Mouse (Mus musculus): ENCODE data around the gene Slc35b1. TPM values are rescaled to one million over a fixed set of nuclear protein-coding genes. Genes with fewer than 3 reads are reported as not detected.

Gene Slc35b1
- polyA plus RNA-seq, 1 experiment: 35.9 TPM

DNA sequence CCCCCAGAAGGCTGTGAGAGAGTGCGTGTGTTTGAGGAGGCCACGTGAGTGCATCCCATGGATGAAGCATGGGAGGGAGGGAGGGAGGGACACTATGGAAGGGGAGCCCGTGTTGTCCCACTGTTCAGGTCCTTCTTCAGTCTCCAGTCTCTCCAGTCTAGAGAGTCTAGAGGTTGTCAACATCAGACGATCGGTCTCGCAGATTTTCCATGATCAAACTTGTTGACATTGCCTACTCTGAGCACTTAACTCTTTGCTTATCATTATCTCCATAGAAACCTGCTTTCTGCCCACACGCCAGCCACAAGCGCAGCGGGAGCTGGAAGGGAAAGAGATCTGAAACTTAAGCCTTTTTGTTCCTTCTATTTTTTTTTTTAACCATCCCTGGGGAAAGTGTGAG is 5.6 kb upstream of the Slc35b1 start:
- no peak for TF ChIP-seq POLR2A (IDR thresholded peaks at IDR 0.05; ENCODE audit: borderline replicate concordance, low read depth, low read length)
- TF ChIP-seq CTCF (IDR thresholded peaks at IDR 0.05; ENCODE audit: low read depth, low read length): no peak
- Histone ChIP-seq H3K27ac (ENCODE audit: insufficient read depth, low read depth, low read length) (no peak overlapping the region), H3K4me3 (ENCODE audit: insufficient read depth, low read length) (no peak overlapping the region), H3K4me1 (ENCODE audit: control insufficient read depth, insufficient read depth, low read length) (peaks cover 10% of the 10 kb centered on the region; the same call in 1 of the 2 replicates)

DNA sequence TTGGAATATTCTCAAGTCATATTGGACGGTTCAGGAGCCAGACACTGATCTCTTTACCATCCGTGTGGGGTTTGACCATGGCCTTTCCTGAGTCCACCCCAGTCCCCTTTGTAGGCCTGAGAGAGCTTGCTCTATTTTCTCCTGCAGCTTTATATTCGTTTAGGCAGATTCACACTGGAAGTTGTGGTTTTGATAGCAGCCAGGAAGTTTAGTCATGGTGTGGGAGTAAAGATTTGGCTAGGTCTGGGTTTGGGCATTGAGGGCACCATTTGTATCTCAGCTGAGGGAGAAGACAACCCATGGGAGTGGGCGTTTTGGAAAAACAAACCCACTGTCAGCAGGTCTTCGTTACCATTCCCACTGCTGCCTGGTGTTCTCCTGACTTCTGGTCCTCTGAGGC is 4.9 kb upstream of the Slc35b1 start:
- Histone ChIP-seq H3K4me1 (ENCODE audit: control insufficient read depth, insufficient read depth, low read length) (peaks cover 10% of the 10 kb centered on the region; the same call in 1 of the 2 replicates), H3K27ac (ENCODE audit: insufficient read depth, low read depth, low read length) (no peak overlapping the region), H3K4me3 (ENCODE audit: insufficient read depth, low read length) (no peak overlapping the region)
- TF ChIP-seq POLR2A (IDR thresholded peaks at IDR 0.05; ENCODE audit: borderline replicate concordance, low read depth, low read length) (no peak), CTCF (IDR thresholded peaks at IDR 0.05; ENCODE audit: low read depth, low read length) (no peak)

DNA sequence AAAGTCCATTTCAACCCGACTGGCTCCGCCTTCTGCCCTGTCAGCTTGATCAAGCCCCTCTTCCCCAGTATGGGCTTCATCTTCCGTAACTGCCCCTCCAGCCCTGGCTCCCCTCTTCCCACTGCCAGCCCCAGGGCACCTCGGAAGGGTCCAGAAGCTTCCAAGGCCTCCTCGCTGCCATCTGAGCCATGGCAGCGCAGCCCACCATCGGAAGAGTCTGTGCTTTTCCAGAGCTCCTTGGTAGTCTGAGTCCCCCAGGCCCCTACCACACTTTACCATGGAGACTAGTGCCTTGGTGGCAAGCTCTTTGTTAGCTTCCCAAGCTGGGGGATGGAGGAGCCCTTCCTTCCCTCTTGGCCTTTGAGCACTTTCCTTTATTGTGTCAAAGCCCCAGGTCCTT is 3.8 kb upstream of the Slc35b1 start:
- H3K4me3 ChIP-seq (ENCODE audit: insufficient read depth, low read length): no peak overlapping the region
- peaks cover 10% of the 10 kb centered on the region; the same call in 1 of the 2 replicates for H3K4me1 ChIP-seq (ENCODE audit: control insufficient read depth, insufficient read depth, low read length)
- TF ChIP-seq POLR2A (IDR thresholded peaks at IDR 0.05; ENCODE audit: borderline replicate concordance, low read depth, low read length) (no peak), CTCF (IDR thresholded peaks at IDR 0.05; ENCODE audit: low read depth, low read length) (no peak)
- no peak overlapping the region for H3K27ac ChIP-seq (ENCODE audit: insufficient read depth, low read depth, low read length)

DNA sequence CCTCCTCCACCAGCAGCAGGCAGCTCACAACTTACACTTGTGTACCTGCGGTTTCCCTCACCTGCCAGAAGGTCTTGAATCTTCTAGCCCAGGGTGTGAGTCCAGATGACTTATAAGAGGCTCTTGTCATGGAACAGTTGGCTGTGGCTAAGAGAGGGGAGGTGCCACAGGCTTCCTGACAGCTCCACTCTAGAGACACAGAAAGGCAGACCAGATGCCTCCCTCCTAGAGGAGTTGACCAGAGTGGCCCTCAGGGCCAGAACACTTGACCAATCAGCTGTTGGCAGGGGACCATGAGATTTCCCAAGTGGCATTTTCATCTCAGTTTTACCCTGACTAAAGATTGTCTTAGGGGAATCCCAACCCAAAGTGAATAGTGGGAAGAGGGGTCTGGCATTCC is 3.3 kb upstream of the Slc35b1 start:
- TF ChIP-seq POLR2A (IDR thresholded peaks at IDR 0.05; ENCODE audit: borderline replicate concordance, low read depth, low read length): no peak
- no peak for TF ChIP-seq CTCF (IDR thresholded peaks at IDR 0.05; ENCODE audit: low read depth, low read length)
- no peak overlapping the region for H3K4me3 ChIP-seq (ENCODE audit: insufficient read depth, low read length)
- peaks cover 12% of the 10 kb centered on the region for H3K4me1 ChIP-seq (ENCODE audit: control insufficient read depth, insufficient read depth, low read length)
- H3K27ac ChIP-seq (ENCODE audit: insufficient read depth, low read depth, low read length): no peak overlapping the region

DNA sequence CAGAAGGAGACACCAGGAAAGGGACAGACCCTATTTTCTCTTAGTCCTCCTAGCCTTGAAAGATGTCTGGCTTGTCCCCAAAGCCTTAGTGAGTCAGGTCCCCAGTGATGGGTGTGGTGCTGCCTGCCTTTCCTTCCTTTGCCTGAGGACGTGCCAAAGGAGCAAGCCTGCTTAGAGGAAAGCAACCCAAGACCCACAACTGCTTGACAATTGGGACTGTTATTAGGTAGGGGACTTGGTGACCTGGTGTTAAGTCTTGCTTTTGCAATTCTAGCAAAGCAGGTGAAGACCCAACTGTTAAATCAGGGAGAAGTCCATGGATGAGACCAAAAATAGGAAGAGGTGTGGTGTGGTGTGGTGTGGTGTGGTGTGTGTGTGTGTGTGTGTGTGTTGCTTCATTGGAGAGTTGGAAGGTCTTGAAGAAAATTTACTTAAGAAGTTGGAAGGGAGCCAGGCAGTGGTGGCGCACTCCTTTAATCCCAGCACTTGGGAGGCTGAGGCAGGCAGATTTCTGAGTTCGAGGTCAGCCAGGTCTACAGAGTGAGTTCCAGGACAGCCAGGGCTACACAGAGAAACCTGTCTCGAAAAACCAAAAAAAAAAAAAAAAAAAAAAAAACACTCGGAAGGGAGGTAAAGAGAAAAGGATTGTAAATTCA is 1.0 kb upstream of the Slc35b1 start:
- TF ChIP-seq POLR2A (IDR thresholded peaks at IDR 0.05; ENCODE audit: borderline replicate concordance, low read depth, low read length): no peak
- no peak for TF ChIP-seq CTCF (IDR thresholded peaks at IDR 0.05; ENCODE audit: low read depth, low read length)
- no peak overlapping the region for H3K27ac ChIP-seq (ENCODE audit: insufficient read depth, low read depth, low read length)

DNA sequence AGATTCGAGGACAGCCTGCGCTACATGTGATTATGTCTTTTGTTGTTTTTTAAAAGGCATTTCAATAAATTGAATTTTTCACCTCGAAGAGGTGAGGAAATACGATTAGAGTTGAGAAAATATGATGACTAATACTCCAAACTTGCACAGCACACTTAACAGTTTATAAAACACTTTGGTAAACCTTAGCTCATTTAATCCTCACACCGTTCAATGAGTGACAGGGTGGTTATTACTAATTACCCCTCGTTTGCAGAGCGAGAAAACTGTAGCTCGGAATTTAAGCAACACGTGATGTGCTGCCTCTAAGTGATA is 531 bp upstream of the Slc35b1 start:
- TF ChIP-seq CTCF (IDR thresholded peaks at IDR 0.05; ENCODE audit: low read depth, low read length) (no peak), POLR2A (IDR thresholded peaks at IDR 0.05; ENCODE audit: borderline replicate concordance, low read depth, low read length) (no peak)
- Histone ChIP-seq H3K27ac (ENCODE audit: insufficient read depth, low read depth, low read length) (no peak overlapping the region), H3K4me3 (ENCODE audit: insufficient read depth, low read length) (peak overlapping the region; percentile 9; the same call in 1 of the 2 replicates), H3K4me1 (ENCODE audit: control insufficient read depth, insufficient read depth, low read length) (peaks cover 13% of the 10 kb centered on the region)

More for the DNA sequence above, 1.0 kb upstream of the Slc35b1 start:
- Histone ChIP-seq H3K4me1 (ENCODE audit: control insufficient read depth, insufficient read depth, low read length) (peaks cover 13% of the 10 kb centered on the region), H3K4me3 (ENCODE audit: insufficient read depth, low read length) (no peak overlapping the region)

DNA sequence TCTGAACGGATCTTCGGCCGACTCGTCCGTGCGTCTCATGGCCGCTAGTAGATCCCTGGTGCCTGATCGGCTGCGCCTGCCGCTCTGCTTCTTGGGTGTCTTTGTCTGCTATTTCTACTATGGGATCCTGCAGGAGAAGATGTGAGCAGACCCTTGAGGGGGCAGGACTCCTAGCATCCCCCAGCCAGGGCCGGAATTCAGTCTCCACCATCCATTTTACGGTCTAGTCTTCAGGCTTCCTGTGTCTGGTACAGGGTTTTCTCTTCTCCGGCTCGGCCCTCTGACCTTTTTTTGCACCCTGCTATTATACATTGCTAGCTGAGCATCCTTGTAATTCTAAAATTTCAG is 455 bp downstream of the Slc35b1 start:
- peaks cover 7% of the 10 kb centered on the region for H3K4me1 ChIP-seq (ENCODE audit: control insufficient read depth, insufficient read depth, low read length)
- H3K4me3 ChIP-seq (ENCODE audit: insufficient read depth, low read length): peak overlapping the region; percentile 91
- TF ChIP-seq CTCF (IDR thresholded peaks at IDR 0.05; ENCODE audit: low read depth, low read length): no peak
- TF ChIP-seq POLR2A (IDR thresholded peaks at IDR 0.05; ENCODE audit: borderline replicate concordance, low read depth, low read length): no peak
- no peak overlapping the region for H3K27ac ChIP-seq (ENCODE audit: insufficient read depth, low read depth, low read length)

DNA sequence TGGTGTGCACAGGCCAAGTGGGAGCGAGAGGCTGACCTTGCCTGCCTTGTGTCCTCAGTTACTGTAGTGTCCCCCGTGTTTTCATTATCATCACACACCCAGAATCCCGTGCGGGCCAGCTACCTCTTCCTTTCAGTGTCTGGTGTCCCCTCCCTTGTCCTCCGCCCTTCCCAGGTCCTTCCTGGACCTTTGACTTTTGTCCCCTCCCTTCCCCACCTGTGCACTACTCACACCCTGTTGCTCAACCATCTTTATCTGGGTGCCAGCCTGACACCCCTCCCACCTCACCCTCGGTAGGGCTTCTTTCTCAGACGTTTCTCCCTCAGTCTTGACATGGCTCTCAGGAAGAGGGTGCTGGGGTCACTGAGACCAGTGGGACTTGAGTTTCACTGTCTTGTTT is 2.9 kb downstream of the Slc35b1 start:
- Histone ChIP-seq H3K27ac (ENCODE audit: insufficient read depth, low read depth, low read length) (no peak overlapping the region), H3K4me3 (ENCODE audit: insufficient read depth, low read length) (no peak overlapping the region), H3K4me1 (ENCODE audit: control insufficient read depth, insufficient read depth, low read length) (peaks cover 4% of the 10 kb centered on the region; the same call in 1 of the 2 replicates)
- TF ChIP-seq POLR2A (IDR thresholded peaks at IDR 0.05; ENCODE audit: borderline replicate concordance, low read depth, low read length) (no peak), CTCF (IDR thresholded peaks at IDR 0.05; ENCODE audit: low read depth, low read length) (no peak)

DNA sequence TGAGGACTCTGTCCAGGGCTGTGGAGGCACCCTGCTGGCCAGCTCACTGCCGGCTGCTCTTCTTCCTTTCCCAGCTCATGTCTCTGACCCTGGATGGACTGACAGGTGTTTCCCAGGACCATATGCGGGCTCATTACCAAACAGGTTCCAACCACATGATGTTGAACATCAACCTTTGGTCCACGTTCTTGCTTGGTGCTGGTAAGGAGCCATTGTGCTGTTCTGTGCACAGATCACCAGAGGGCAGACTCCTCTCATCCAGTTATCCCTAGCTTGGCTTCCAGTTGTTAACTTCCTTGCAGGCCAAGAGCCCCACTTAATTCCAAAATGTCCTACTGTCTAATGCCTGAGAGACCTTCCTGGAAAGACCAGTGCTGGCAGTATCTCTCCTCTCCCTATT is 4.5 kb downstream of the Slc35b1 start:
- Histone ChIP-seq H3K27ac (ENCODE audit: insufficient read depth, low read depth, low read length) (no peak overlapping the region), H3K4me1 (ENCODE audit: control insufficient read depth, insufficient read depth, low read length) (peaks cover 4% of the 10 kb centered on the region; the same call in 1 of the 2 replicates), H3K4me3 (ENCODE audit: insufficient read depth, low read length) (no peak overlapping the region)
- TF ChIP-seq CTCF (IDR thresholded peaks at IDR 0.05; ENCODE audit: low read depth, low read length) (no peak), POLR2A (IDR thresholded peaks at IDR 0.05; ENCODE audit: borderline replicate concordance, low read depth, low read length) (no peak)

DNA sequence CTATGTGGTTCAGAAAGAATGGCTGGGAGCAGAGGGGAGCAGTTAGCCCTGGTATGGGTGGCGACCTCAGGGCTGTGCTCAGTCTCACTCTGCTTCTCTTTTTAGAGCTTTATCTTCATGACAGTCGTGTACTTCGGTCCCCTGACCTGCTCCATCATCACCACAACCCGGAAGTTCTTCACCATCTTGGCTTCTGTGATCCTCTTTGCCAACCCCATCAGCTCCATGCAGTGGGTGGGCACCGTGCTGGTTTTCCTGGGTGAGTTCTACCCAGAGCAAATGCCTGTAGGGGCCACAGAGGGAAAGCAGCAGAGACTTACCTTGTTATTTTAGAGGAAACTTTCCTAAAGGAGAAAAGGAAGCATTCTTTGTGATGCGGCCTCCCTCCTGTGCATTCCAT is 5.9 kb downstream of the Slc35b1 start:
- peaks cover 4% of the 10 kb centered on the region; the same call in 1 of the 2 replicates for H3K4me1 ChIP-seq (ENCODE audit: control insufficient read depth, insufficient read depth, low read length)
- H3K4me3 ChIP-seq (ENCODE audit: insufficient read depth, low read length): no peak overlapping the region
- TF ChIP-seq POLR2A (IDR thresholded peaks at IDR 0.05; ENCODE audit: borderline replicate concordance, low read depth, low read length): no peak
- no peak overlapping the region for H3K27ac ChIP-seq (ENCODE audit: insufficient read depth, low read depth, low read length)

DNA sequence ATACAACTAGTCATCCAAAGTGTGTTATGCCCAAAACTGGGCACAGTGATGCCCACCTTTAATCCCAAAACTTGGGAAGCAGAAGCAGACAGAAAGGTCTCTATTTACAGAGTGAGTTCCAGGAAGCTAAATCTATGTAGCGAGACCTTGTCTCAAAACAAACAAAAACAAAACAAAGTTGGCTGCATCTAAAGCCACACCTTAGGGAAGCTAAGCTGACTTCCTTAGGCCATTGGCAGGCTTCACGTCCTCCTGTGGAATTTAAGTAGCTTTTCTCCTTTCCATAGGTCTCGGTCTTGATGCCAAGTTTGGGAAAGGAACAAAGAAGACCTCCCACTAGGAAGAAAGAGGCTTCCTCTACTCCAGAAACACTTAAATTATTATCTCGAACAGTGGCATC is 6.7 kb downstream of the Slc35b1 start:
- TF ChIP-seq CTCF (IDR thresholded peaks at IDR 0.05; ENCODE audit: low read depth, low read length): no peak
- H3K4me1 ChIP-seq (ENCODE audit: control insufficient read depth, insufficient read depth, low read length): peaks cover 1% of the 10 kb centered on the region; the same call in 1 of the 2 replicates
- H3K4me3 ChIP-seq (ENCODE audit: insufficient read depth, low read length): no peak overlapping the region
- no peak overlapping the region for H3K27ac ChIP-seq (ENCODE audit: insufficient read depth, low read depth, low read length)
